Mouse (Mus musculus) right cerebral cortex, adult 2 months (tissue): ENCODE data around the gene Hmox1.

Experiments used
- DNase-seq, 2 experiments: peaks; one replicate each; pipeline ENCODE4 v3.0.0; 2021 to 2022; ENCODE audit warnings: low spot score in 2 of 2

Gene Hmox1

DNA sequence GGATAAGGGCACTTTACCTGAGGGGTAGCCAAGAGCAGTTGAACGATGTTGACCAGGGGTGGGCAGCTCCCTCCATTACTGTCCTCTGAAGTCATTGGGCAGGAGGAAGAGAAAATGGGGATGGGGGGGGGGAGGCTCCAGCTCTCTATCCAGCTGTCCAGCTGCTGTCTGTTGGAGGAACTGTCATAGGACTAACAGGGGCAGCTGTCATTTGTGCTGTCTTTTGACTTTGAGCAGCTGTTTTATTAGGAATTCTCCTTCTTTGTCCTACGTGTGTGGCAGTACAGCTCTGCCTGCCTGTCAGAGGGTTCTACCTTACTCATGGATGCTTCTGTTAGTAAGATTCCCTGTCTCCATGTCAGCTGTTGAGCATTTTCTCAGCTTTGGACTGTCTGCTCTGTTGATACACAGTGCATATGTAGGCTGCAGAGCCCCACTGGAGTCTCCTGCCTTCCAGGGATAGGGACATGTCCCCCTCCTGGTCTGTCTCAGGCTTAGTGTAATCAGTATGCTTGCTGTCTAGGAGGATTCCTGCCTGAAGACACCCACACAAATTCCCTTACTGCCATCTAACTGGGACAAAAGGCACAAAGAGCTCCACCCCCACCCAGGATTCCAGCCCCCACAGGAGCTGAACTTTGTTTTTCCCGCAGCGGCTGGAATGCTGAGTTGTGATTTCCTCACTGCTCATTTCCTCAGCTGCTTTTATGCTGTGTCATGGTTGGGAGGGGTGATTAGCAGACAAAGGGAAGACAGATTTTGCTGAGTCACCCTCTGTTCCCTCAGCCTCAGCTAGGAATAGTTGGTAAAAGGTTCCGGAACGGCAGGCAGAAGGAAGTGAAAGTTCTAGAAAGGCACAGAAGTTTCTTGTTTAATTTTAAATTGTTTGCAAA, 4.2 kb upstream of the Hmox1 start:
- DNase-seq: peak; percentile 75 to 76

DNA sequence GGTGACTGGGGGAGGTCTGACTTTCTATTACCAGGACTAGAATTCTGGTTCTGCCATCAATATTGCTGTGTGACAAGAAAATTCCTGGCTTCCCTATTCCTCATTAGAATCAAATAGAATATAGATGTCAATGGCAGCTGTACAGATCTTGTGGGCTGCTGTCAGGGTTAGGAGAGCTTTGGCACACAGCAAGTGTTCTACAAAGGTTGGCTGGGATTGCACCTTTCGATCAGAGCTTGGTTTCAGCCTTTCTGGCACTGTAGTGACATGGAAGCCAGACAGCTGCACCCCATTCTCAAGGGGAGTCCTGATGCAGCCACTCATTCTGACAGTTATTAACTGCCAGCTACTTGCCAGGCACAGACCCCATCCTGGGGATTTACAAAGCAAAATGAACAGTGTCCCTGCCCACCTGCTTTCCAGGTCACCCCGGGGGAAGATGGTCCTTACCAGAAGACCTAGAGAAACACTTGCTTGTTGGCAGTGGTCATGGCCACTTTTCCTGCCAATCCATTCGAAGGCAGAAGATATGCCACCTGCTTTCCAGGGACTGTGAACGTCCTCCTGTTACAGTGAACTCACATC, 2.5 kb upstream of the Hmox1 start:
- DNase-seq: no peak

- DNase-seq: no peak
Measured at GRCm38 (mm10) chr8:75102956-75103355, 9.5 kb downstream of the Hmox1 start.

DNA sequence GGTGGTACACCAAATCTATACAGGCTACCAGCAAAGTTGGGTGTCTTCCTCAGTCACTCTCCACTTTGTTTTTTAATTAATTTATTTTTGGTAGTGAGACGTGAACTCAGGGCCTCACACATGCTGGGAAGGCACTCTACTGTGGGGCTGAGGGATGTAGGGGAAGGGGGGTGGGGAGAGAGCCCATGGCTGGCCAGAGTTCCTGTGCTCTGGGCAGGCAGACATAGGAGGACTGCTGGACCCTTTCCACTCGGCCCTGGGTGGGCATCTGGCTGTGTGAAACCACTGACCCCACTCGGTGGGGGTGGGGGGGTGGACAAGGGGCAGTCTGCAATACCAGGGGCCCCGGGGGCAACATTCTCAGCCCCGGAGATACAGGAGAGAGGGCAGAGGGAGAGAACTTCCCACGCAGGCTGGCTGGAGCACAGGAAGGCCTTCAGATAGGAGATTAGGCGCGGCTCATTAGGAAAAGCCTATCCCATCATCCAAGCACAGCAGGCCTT, 10.0 kb downstream of the Hmox1 start:
- DNase-seq: no peak

GRCm38 (mm10) chr8:75108527-75109235, 15.3 kb downstream of the Hmox1 start:
- DNase-seq: peak; percentile 76

DNA sequence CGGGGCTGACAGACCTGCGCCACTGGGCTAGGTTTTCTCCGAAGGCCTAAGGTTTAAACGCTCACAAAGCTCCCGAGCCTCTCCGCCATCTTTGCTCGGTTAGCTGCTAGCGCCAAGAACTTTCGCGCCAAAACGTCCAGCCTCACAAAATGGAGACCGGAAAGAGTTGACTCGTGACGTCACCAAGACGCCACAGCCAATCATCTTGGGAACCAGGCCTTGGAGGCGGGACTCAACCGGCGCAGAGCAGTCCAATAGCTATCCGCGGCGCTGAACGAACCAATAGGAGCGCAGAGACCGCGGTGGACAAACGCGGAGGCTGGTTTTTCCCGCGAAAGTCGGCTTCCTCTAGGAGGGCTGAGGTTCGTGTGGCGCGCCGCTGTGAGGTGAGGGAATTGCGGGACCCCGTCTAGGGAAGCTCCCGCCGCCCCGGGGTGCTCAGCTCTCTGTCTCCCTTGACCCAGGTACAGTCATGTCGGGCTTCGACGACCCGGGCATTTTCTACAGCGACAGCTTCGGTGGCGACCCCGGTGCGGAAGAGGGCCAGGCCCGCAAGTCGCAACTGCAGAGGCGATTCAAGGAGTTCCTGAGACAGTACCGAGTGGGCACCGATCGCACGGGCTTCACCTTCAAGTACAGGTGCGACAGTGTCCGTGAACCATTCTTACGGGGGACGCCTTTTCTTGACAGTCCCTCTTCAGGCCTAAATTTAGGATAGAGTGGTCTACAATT, 16.0 kb downstream of the Hmox1 start, which contains the start of gene Mcm5:
TSS of gene Mcm5 (plus strand) at position 334 of the 732 bp plus-strand sequence.
- DNase-seq: peak; percentile 99 to 100

DNA sequence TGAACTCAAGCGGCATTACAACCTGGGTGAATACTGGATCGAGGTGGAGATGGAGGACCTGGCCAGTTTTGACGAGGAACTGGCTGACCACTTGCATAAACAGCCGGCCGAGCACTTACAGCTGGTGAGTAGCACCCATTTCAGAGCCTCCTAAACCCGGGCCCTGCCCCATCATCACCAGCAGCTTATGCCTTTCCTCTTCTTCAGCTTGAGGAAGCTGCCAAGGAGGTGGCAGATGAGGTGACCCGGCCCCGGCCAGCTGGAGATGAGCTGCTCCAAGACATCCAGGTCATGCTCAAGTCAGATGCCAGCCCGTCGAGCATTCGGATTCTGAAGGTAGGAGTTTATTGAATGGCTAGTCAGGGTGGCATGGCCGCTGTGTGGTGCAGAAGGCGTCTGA, 16.7 kb downstream of the Hmox1 start:
- no peak for DNase-seq

DNA sequence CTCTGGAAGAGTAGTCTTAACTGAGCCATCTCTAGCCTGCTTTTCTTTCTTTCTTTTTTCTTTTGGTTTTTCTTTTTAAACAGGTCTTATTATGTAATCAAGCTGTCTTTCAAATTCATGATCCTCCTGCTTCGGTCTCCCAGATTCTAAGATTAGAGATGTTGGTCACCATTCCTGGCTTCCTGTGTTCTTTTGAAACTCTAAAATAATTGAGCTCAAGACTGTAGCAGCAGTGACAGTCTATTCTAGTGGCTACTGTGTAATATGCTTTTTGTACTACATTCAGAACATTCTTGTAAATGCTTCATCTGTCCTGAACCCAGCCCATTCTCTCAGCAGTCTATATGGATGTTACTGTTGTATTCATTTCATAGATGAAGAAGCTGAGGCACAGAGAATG, 25.1 kb downstream of the Hmox1 start:
- no peak for DNase-seq

- DNase-seq: no peak
Measured at GRCm38 (mm10) chr8:75119287-75119686, 25.9 kb downstream of the Hmox1 start.

DNA sequence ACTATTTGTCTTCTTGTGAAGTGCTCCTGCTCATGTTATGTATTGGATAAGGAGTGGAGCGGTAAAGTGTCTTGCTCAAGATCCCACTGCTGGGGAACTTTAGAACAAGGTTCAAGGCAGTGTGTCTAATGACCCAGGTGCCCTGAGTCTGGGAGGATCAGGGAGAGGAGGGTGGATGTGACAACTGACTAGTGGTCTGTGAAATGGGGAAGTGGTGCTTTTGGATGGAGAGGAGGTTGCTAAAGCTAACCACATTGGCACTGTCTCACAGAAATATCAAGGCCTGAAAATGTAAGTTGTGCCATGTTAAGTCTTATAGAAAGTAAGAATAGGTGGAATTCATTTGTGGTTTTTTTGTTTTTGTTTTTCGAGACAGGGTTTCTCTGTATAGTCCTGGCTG, 26.3 kb downstream of the Hmox1 start:
- no peak for DNase-seq

- DNase-seq: no peak
Measured at GRCm38 (mm10) chr8:75127406-75127805, 34.0 kb downstream of the Hmox1 start.

- peak; percentile 42 to 76 for DNase-seq
Measured at GRCm38 (mm10) chr8:75132485-75132884, 39.1 kb downstream of the Hmox1 start.

DNA sequence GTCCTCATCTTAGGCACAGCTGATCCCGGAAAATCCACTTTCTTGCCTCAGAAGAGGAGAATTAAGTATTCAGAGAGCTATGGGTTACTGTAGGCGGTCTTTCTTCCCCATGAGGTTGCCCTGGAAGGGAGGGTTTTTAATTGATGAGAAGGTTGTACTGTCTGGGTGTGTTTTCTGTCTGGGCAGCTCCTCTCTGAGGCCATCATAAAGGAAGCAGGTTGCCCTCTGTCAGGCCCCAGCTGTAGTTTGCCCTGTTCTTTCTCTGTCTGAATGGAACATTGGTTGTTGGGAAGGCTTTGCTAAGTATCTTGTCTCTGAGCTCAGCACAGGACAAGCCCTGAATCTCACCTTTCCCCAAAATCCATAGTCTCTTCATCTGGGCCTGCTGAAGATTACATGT, 40.0 kb downstream of the Hmox1 start:
- DNase-seq: no peak

- peak; percentile 47 to 58 for DNase-seq
Measured at GRCm38 (mm10) chr8:75134603-75135391, 41.4 kb downstream of the Hmox1 start.

GRCm38 (mm10) chr8:75135756-75136155, 42.3 kb downstream of the Hmox1 start:
- DNase-seq: no peak

DNA sequence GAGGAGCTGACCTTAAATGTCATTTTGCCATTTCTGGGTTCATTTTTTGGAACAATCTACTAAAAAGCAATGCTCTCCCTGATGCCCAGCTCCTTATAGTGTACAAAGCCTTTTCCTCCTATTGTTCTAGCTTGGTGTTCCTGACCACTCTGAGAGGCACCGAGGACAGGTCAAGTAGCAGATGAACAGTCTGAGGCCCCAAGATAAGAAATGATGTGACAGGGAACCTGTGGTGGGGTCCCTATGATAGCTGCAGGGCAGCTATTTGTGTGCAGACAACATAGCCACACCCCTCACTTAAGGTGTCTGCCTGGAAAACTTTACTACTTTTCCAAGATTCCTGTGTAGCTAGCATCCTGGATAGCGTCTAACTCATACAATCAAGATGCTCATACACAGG, 42.8 kb downstream of the Hmox1 start:
- DNase-seq: no peak

DNA sequence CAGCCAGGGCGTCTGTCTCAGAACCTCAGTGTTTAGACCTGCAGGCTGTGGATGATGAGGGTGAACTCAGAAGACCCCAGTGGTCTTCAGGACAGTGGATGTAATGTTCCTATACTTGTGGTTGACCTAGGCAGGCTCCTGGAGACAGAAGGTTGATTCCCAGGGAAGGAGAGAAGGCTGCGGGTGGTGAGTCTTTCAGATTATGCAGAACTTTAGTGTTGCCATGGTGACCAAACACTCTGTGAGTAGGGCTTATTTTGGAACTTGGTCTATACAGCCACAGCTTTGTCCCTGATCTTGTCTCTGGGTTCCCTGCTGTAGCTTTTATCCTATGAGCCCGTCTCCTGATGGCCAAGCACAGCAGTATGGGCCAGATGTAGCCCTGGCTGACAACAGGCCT, 44.1 kb downstream of the Hmox1 start:
- DNase-seq: peak; percentile 46 to 49
